Mouse (Mus musculus): ENCODE results near the gene Tmem51.

Tmem51 gene

GRCm38 (mm10) chr4:142080901-142081630, 3.0 kb downstream of the Tmem51 start:
- DNase-seq = no peak

GRCm38 (mm10) chr4:142080487-142080767, 3.7 kb downstream of the Tmem51 start:
- DNase-seq = no peak

- peak; percentile 33 for DNase-seq
These were observed 4.2 kb downstream of the Tmem51 start for GRCm38 (mm10) chr4:142079629-142080486.

- DNase-seq = no peak
These were observed 6.4 kb downstream of the Tmem51 start for GRCm38 (mm10) chr4:142077572-142078271.

- DNase-seq = no peak
These were observed 7.2 kb downstream of the Tmem51 start for GRCm38 (mm10) chr4:142076883-142077282.

- no peak for DNase-seq
These were observed 8.2 kb downstream of the Tmem51 start for GRCm38 (mm10) chr4:142075931-142076330.

GRCm38 (mm10) chr4:142074060-142074732, 9.9 kb downstream of the Tmem51 start:
- no peak for DNase-seq

GRCm38 (mm10) chr4:142071243-142071991, 12.7 kb downstream of the Tmem51 start:
- DNase-seq = no peak

GRCm38 (mm10) chr4:142070840-142071239, 13.3 kb downstream of the Tmem51 start:
- DNase-seq = no peak

- DNase-seq = no peak
These were observed 14.9 kb downstream of the Tmem51 start for GRCm38 (mm10) chr4:142068899-142069812.

GRCm38 (mm10) chr4:142066576-142066975, 17.5 kb downstream of the Tmem51 start:
- DNase-seq = no peak

- DNase-seq = no peak
These were observed 18.3 kb downstream of the Tmem51 start for GRCm38 (mm10) chr4:142065835-142066234.

- no peak for DNase-seq
These were observed 18.8 kb downstream of the Tmem51 start for GRCm38 (mm10) chr4:142065270-142065669.

GRCm38 (mm10) chr4:142064582-142065228, 19.4 kb downstream of the Tmem51 start:
- DNase-seq = no peak

- DNase-seq = no peak
These were observed 21.0 kb downstream of the Tmem51 start for GRCm38 (mm10) chr4:142063057-142063534.

- no peak for DNase-seq
These were observed 22.4 kb downstream of the Tmem51 start for GRCm38 (mm10) chr4:142061485-142062240.

GRCm38 (mm10) chr4:142060455-142061378, 23.4 kb downstream of the Tmem51 start:
- DNase-seq = no peak

- no peak for DNase-seq
These were observed 24.3 kb downstream of the Tmem51 start for GRCm38 (mm10) chr4:142059841-142060193.

All from thymus, postnatal 25 days (tissue).